Mouse (Mus musculus) embryonic fibroblast, embryonic 13.5 days (primary cell): Measurements from ENCODE around the gene Dennd2c.

ENCODE experiments used
- CTCF ChIP-seq: IDR thresholded peaks from 2 replicates; pipeline ENCODE4 v1.5.1; 2011; ENCODE audit warnings: mild to moderate bottlenecking, control low read depth, low read length, moderate library complexity, borderline replicate concordance; ENCODE audit not compliant: insufficient read depth
- POLR2A ChIP-seq: IDR thresholded peaks from 2 replicates; pipeline ENCODE4 v1.6.1; 2011; ENCODE audit warnings: low read depth, mild to moderate bottlenecking, control low read depth, low read length, moderate library complexity

- TF ChIP-seq CTCF (no peak), POLR2A (no peak)
Observed at GRCm38 (mm10) chr3:103085986-103086385, 16.4 kb upstream of the Dennd2c start.
